Mouse (Mus musculus): ENCODE results near the gene Epn2. TPM values are rescaled to one million over a fixed set of nuclear protein-coding genes. Genes with fewer than 3 reads are reported as not detected.

The Epn2 gene
- total and polyA plus RNA-seq, 3 experiments = 20.4 to 24.9 (median 23.1) TPM

- H3K79me2 ChIP-seq (replicated peaks; ENCODE audit: control insufficient read depth, insufficient read depth, low read length) = no peaks in the 10 kb centered on the region
- no peak overlapping the region for H3K4me3 ChIP-seq
- H3K4me1 ChIP-seq (ENCODE audit: control insufficient read depth, insufficient read depth, low read length) = no peaks in the 10 kb centered on the region
- H3K36me3 ChIP-seq (ENCODE audit: control insufficient read depth, insufficient read depth, low read length) = no peaks in the 10 kb centered on the region
- no peaks in the 10 kb centered on the region for H3K27me3 ChIP-seq (ENCODE audit: control insufficient read depth, insufficient read depth, low read length)
- no peak overlapping the region for H3K27ac ChIP-seq
- intact Hi-C loops (cut with DNase I) = no loop called here
- 43% methylated on average over 4 of the region's 4 CpGs for WGBS
- no peak for DNase-seq
- TF ChIP-seq CTCF (IDR thresholded peaks at IDR 0.05) (no peak), POLR2A (IDR thresholded peaks at IDR 0.05; ENCODE audit: insufficient read depth, low read depth, low read length) (no peak)
- no peak overlapping the region for H3K9ac ChIP-seq (ENCODE audit: low read depth, low read length)
These were observed 28.6 kb upstream of the Epn2 start for GRCm38 (mm10) chr11:61608072-61608471.

GRCm38 (mm10) chr11:61602705-61603104 lies 23.2 kb upstream of the Epn2 start:
- no peaks in the 10 kb centered on the region for H3K36me3 ChIP-seq (ENCODE audit: control insufficient read depth, insufficient read depth, low read length)
- peaks cover 4% of the 10 kb centered on the region for H3K4me1 ChIP-seq (ENCODE audit: control insufficient read depth, insufficient read depth, low read length)
- no peaks in the 10 kb centered on the region for H3K27me3 ChIP-seq (ENCODE audit: control insufficient read depth, insufficient read depth, low read length)
- intact Hi-C loops (cut with DNase I) = no loop called here
- WGBS = 87% methylated on average over 7 of the region's 7 CpGs
- H3K27ac ChIP-seq = no peak overlapping the region
- TF ChIP-seq CTCF (IDR thresholded peaks at IDR 0.05) (no peak), EP300 (IDR thresholded peaks at IDR 0.05; ENCODE audit: insufficient read depth, low read depth, low read length) (no peak), POLR2A (IDR thresholded peaks at IDR 0.05; ENCODE audit: insufficient read depth, low read depth, low read length) (no peak)
- H3K4me3 ChIP-seq = no peak overlapping the region
- DNase-seq = peak in 1 of 2 experiments; percentile 36
- no peaks in the 10 kb centered on the region for H3K79me2 ChIP-seq (replicated peaks; ENCODE audit: control insufficient read depth, insufficient read depth, low read length)
- H3K9ac ChIP-seq (ENCODE audit: low read depth, low read length) = no peak overlapping the region

DNA sequence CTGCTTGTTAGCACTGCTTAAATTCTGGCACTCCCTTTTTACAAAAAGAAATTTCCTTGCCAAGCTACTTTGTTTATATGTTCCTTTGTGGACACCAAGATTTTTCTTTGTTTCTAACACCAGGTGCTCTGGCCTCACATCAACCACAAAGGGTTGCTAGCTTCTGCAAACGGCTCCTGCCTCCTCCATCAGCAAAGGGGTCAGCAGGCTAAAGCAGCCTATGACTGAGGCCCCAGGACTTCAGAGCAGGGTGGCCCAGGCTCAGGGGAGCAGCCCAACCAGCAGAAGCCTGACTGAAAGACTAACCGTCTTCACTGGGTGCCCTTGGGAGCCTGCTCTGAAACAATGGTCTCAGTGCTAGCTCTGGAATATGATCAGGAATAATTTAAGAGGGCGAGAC lies 22.0 kb upstream of the Epn2 start:
- peak overlapping the region; percentile 56 for H3K27ac ChIP-seq
- WGBS = 40% methylated on average over 3 of the region's 3 CpGs
- H3K4me1 ChIP-seq (ENCODE audit: control insufficient read depth, insufficient read depth, low read length) = peaks cover 4% of the 10 kb centered on the region
- H3K79me2 ChIP-seq (replicated peaks; ENCODE audit: control insufficient read depth, insufficient read depth, low read length) = no peaks in the 10 kb centered on the region
- TF ChIP-seq POLR2A (IDR thresholded peaks at IDR 0.05; ENCODE audit: insufficient read depth, low read depth, low read length) (no peak), CTCF (IDR thresholded peaks at IDR 0.05) (no peak), EP300 (IDR thresholded peaks at IDR 0.05; ENCODE audit: insufficient read depth, low read depth, low read length) (no peak)
- no peaks in the 10 kb centered on the region for H3K36me3 ChIP-seq (ENCODE audit: control insufficient read depth, insufficient read depth, low read length)
- no peak for DNase-seq
- intact Hi-C loops (cut with DNase I) = no loop called here
- H3K4me3 ChIP-seq = no peak overlapping the region
- H3K9ac ChIP-seq (ENCODE audit: low read depth, low read length) = no peak overlapping the region
- no peaks in the 10 kb centered on the region for H3K27me3 ChIP-seq (ENCODE audit: control insufficient read depth, insufficient read depth, low read length)

DNA sequence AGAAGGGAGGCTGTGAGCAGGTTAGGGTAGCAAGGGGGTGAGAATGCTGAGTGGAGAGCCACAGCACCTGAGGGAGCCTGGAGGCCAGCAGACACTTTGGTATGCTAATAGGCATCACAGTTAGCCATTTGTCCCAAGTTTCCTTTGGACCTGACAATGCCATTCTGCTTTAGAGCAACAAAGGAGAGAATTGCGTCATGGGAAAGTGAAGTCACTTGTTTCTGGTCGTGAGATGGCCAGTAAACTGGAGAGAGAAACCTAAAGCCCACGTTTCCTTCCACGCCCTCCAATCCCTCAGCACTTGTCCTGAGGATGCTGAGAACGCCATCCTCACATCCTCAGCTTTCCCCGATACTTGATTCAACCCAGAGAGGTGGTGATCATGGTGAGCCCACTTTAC lies 18.9 kb upstream of the Epn2 start:
- Histone ChIP-seq H3K79me2 (replicated peaks; ENCODE audit: control insufficient read depth, insufficient read depth, low read length) (no peaks in the 10 kb centered on the region), H3K4me3 (no peak overlapping the region), H3K4me1 (ENCODE audit: control insufficient read depth, insufficient read depth, low read length) (peaks cover 4% of the 10 kb centered on the region), H3K9ac (ENCODE audit: low read depth, low read length) (no peak overlapping the region), H3K27ac (no peak overlapping the region), H3K36me3 (ENCODE audit: control insufficient read depth, insufficient read depth, low read length) (no peaks in the 10 kb centered on the region), H3K27me3 (ENCODE audit: control insufficient read depth, insufficient read depth, low read length) (no peaks in the 10 kb centered on the region)
- no peak for DNase-seq
- TF ChIP-seq EP300 (IDR thresholded peaks at IDR 0.05; ENCODE audit: insufficient read depth, low read depth, low read length) (no peak), POLR2A (IDR thresholded peaks at IDR 0.05; ENCODE audit: insufficient read depth, low read depth, low read length) (no peak), CTCF (IDR thresholded peaks at IDR 0.05) (no peak)
- WGBS = 71% methylated on average over 6 of the region's 6 CpGs
- intact Hi-C loops (cut with DNase I) = no loop called here

- H3K27ac ChIP-seq = no peak overlapping the region
- H3K79me2 ChIP-seq (replicated peaks; ENCODE audit: control insufficient read depth, insufficient read depth, low read length) = no peaks in the 10 kb centered on the region
- no peaks in the 10 kb centered on the region for H3K36me3 ChIP-seq (ENCODE audit: control insufficient read depth, insufficient read depth, low read length)
- no peak overlapping the region for H3K9ac ChIP-seq (ENCODE audit: low read depth, low read length)
- no peak for DNase-seq
- H3K27me3 ChIP-seq (ENCODE audit: control insufficient read depth, insufficient read depth, low read length) = no peaks in the 10 kb centered on the region
- no peak for TF ChIP-seq EP300 (IDR thresholded peaks at IDR 0.05; ENCODE audit: insufficient read depth, low read depth, low read length)
- no peak for TF ChIP-seq POLR2A (IDR thresholded peaks at IDR 0.05; ENCODE audit: insufficient read depth, low read depth, low read length)
- TF ChIP-seq CTCF (IDR thresholded peaks at IDR 0.05) = no peak
- WGBS = 80% methylated on average over 2 of the region's 2 CpGs
- intact Hi-C loops (cut with DNase I) = no loop called here
- H3K4me1 ChIP-seq (ENCODE audit: control insufficient read depth, insufficient read depth, low read length) = peaks cover 4% of the 10 kb centered on the region
- H3K4me3 ChIP-seq = no peak overlapping the region
These were observed 18.0 kb upstream of the Epn2 start for GRCm38 (mm10) chr11:61597471-61597870.

DNA sequence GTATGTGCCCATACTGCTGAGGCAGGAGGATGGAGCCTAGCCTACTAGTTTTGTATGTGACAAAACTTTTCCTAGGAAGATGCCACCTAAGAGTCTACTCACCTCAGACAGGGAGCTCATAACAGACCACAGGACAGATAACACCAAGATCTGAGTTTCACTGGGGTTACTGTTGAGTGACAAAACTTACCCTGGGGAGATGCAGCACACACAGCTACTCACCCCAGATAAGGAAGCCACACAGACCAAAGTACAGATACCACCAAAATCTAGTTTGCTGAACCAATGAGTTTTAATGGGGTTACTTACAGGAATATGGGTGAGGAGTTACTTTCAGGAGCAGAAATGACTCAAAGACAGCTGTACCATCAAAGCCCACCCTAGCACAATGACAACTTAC lies 13.6 kb upstream of the Epn2 start:
- DNase-seq = no peak
- Histone ChIP-seq H3K9ac (ENCODE audit: low read depth, low read length) (no peak overlapping the region), H3K27ac (no peak overlapping the region), H3K27me3 (ENCODE audit: control insufficient read depth, insufficient read depth, low read length) (no peaks in the 10 kb centered on the region), H3K4me1 (ENCODE audit: control insufficient read depth, insufficient read depth, low read length) (peaks cover 5% of the 10 kb centered on the region), H3K4me3 (no peak overlapping the region), H3K79me2 (replicated peaks; ENCODE audit: control insufficient read depth, insufficient read depth, low read length) (no peaks in the 10 kb centered on the region), H3K36me3 (ENCODE audit: control insufficient read depth, insufficient read depth, low read length) (no peaks in the 10 kb centered on the region)
- intact Hi-C loops (cut with DNase I) = no loop called here
- TF ChIP-seq EP300 (IDR thresholded peaks at IDR 0.05; ENCODE audit: insufficient read depth, low read depth, low read length) (no peak), CTCF (IDR thresholded peaks at IDR 0.05) (no peak), POLR2A (IDR thresholded peaks at IDR 0.05; ENCODE audit: insufficient read depth, low read depth, low read length) (no peak)

Measured in heart, adult 2 months (tissue).